Mouse (Mus musculus): ENCODE measurements around the gene Uri1.

DNA sequence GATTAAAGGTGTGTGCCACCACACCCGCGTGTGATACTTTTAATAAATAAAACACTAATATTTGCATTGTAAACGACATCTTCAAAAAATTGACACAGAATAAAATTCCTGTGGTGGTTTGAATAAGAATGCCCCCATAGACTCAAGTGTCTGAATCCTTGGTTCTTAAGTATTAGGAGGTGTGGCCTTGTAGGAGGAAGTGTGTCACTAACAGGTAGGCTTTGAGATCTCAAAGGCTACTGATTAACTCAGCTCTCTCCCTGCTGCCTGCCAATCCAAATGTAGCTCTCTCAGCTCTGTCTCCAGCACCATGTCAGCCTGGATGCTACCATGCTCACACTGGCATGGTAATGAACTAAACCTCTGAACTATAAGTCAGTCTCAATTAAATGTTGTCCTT lies 17.9 kb upstream of the Uri1 start:
- TF ChIP-seq POLR2A (IDR thresholded peaks at IDR 0.05; ENCODE audit: insufficient read length, low read depth) (no peak), POLR2AphosphoS2 (IDR thresholded peaks at IDR 0.05; ENCODE audit: insufficient read length, low read depth) (no peak), MAX (IDR thresholded peaks at IDR 0.05; ENCODE audit: low read depth) (no peak), TCF3 (IDR thresholded peaks at IDR 0.05; ENCODE audit: insufficient read length, low read depth) (no peak), TCF12 (IDR thresholded peaks at IDR 0.05; ENCODE audit: insufficient read depth, poor library complexity, severe bottlenecking) (no peak), E2F4 (IDR thresholded peaks at IDR 0.05; ENCODE audit: insufficient read depth) (no peak), REST (IDR thresholded peaks at IDR 0.05; ENCODE audit: insufficient read depth, insufficient read length) (no peak), USF1 (IDR thresholded peaks at IDR 0.05; ENCODE audit: low read depth) (no peak), MYOG (IDR thresholded peaks at IDR 0.05; ENCODE audit: control insufficient read depth in 1 of 3, insufficient read depth in 1 of 3, insufficient read length in 2 of 3, low read depth in 2 of 3) (no peak)

Measured in myocyte (in vitro differentiated cells).